Comparison of ENCODE assay signal across 15 mouse cellular contexts in genomic region chr4:82598436-82598835, GRCm38 (mm10).
DNase-seq lines count a peak whose midpoint lies in the region; ATAC-seq and TF ChIP-seq lines count a peak whose summit lies in the region.
"Had no signal": no experiment of that assay in that cellular context is flagged by ENCODE, and none has a peak within 500 bp of the region (broad histone marks: within the 10 kb centered on the region; RNA-seq: fewer than 3 reads in every experiment).

No protein-coding gene starts in this region.

- WGBS in embryonic facial prominence, embryonic 11.5 days, result 37% methylated on average over 4 of the region's 4 CpGs
- WGBS in embryonic facial prominence, embryonic 10.5 days, result 62% methylated on average over 4 of the region's 4 CpGs
- WGBS in kidney, embryonic 15.5 days, result 38% methylated on average over 4 of the region's 4 CpGs
- WGBS in stomach, embryonic 14.5 days, result 28% methylated on average over 4 of the region's 4 CpGs
- 33% methylated on average over 4 of the region's 4 CpGs for WGBS in stomach, postnatal 0 days

- H3K4me1 ChIP-seq in embryonic facial prominence, embryonic 11.5 days (ENCODE audit: control insufficient read depth, insufficient read depth, low read length), result no peaks in the 10 kb centered on the region
- H3K4me1 ChIP-seq in embryonic facial prominence, embryonic 10.5 days, result peaks cover 14% of the 10 kb centered on the region; the same call in 1 of the 2 replicates
- peaks cover 15% of the 10 kb centered on the region; the same call in 1 of the 2 replicates for H3K4me1 ChIP-seq in kidney, embryonic 15.5 days
- H3K4me1 ChIP-seq in stomach, embryonic 14.5 days (ENCODE audit: control insufficient read depth, insufficient read depth, low read length), result peaks cover 7% of the 10 kb centered on the region; the same call in 1 of the 2 replicates
- H3K4me1 ChIP-seq in stomach, postnatal 0 days (replicated peaks; ENCODE audit: control insufficient read depth, insufficient read depth), result no peaks in the 10 kb centered on the region
- H3K4me1 ChIP-seq: forebrain, embryonic 15.5 days; megakaryocyte, embryonic 14.5 days had no signal

- no peaks in the 10 kb centered on the region for H3K36me3 ChIP-seq in embryonic facial prominence, embryonic 11.5 days (replicated peaks; ENCODE audit: control insufficient read depth, insufficient read depth, low read depth, low read length)
- no peaks in the 10 kb centered on the region for H3K36me3 ChIP-seq in embryonic facial prominence, embryonic 10.5 days (replicated peaks)
- no peaks in the 10 kb centered on the region for H3K36me3 ChIP-seq in kidney, embryonic 15.5 days
- no peaks in the 10 kb centered on the region for H3K36me3 ChIP-seq in stomach, embryonic 14.5 days (ENCODE audit: control insufficient read depth, insufficient read depth, low read length)
- no peaks in the 10 kb centered on the region for H3K36me3 ChIP-seq in stomach, postnatal 0 days (ENCODE audit: control insufficient read depth, insufficient read depth, low read length)
- H3K36me3 ChIP-seq: forebrain, embryonic 15.5 days had no signal

- H3K27me3 ChIP-seq in embryonic facial prominence, embryonic 11.5 days (ENCODE audit: control insufficient read depth, insufficient read depth, low read length), result no peaks in the 10 kb centered on the region
- H3K27me3 ChIP-seq in embryonic facial prominence, embryonic 10.5 days (replicated peaks; ENCODE audit: low read depth, poor library complexity, severe bottlenecking), result no peaks in the 10 kb centered on the region
- no peaks in the 10 kb centered on the region for H3K27me3 ChIP-seq in kidney, embryonic 15.5 days
- H3K27me3 ChIP-seq in stomach, embryonic 14.5 days (ENCODE audit: control insufficient read depth, insufficient read depth, low read length), result no peaks in the 10 kb centered on the region
- no peaks in the 10 kb centered on the region for H3K27me3 ChIP-seq in stomach, postnatal 0 days (ENCODE audit: control insufficient read depth, insufficient read depth, low read length)
- H3K27me3 ChIP-seq: forebrain, embryonic 15.5 days; megakaryocyte, embryonic 14.5 days had no signal

- H3K9ac ChIP-seq in embryonic facial prominence, embryonic 11.5 days (replicated peaks; ENCODE audit: low read length), result no peak overlapping the region
- H3K9ac ChIP-seq in kidney, embryonic 15.5 days, result no peak overlapping the region
- H3K9ac ChIP-seq in stomach, embryonic 14.5 days (replicated peaks; ENCODE audit: low read depth, low read length), result no peak overlapping the region
- H3K9ac ChIP-seq in stomach, postnatal 0 days (ENCODE audit: low read length), result no peak overlapping the region
- H3K9ac ChIP-seq: forebrain, embryonic 15.5 days had no signal

- no peak for TF ChIP-seq CTCF in stomach, postnatal 0 days (IDR thresholded peaks at IDR 0.05; ENCODE audit: low read depth)

- H3K9me3 ChIP-seq in embryonic facial prominence, embryonic 11.5 days (replicated peaks; ENCODE audit: control insufficient read depth, low read length), result no peaks in the 10 kb centered on the region
- H3K9me3 ChIP-seq in embryonic facial prominence, embryonic 10.5 days, result peaks cover 8% of the 10 kb centered on the region; the same call in 1 of the 2 replicates
- no peaks in the 10 kb centered on the region for H3K9me3 ChIP-seq in kidney, embryonic 15.5 days (replicated peaks)
- peaks cover 4% of the 10 kb centered on the region; the same call in 1 of the 2 replicates for H3K9me3 ChIP-seq in stomach, embryonic 14.5 days (ENCODE audit: control insufficient read depth, low read depth, low read length)
- H3K9me3 ChIP-seq in stomach, postnatal 0 days (ENCODE audit: control insufficient read depth, low read length), result no peaks in the 10 kb centered on the region

- DNase-seq in embryonic facial prominence, embryonic 11.5 days (ENCODE audit: low spot score), result peak; percentile 58
- DNase-seq in embryonic facial prominence, embryonic 10.5 days (ENCODE audit: low spot score), result no peak
- no peak for DNase-seq in kidney, postnatal 14 days
- DNase-seq in stomach, postnatal 0 days (ENCODE audit: low spot score), result no peak
- no peak for DNase-seq in urinary bladder, adult 2 months (ENCODE audit: low spot score)
- DNase-seq in thymus, postnatal 0 days (ENCODE audit: low spot score), result no peak
- DNase-seq: cerebellum, postnatal 25 days; kidney, adult 18-20 months; retina, postnatal 1 day; thymus, postnatal 4 days had no signal

- no peak for TF ChIP-seq EP300 in stomach, postnatal 0 days (optimal IDR thresholded peaks at IDR 0.05)

- H3K27ac ChIP-seq in embryonic facial prominence, embryonic 11.5 days (replicated peaks; ENCODE audit: low read depth, low read length), result no peak overlapping the region
- H3K27ac ChIP-seq in embryonic facial prominence, embryonic 10.5 days (replicated peaks), result no peak overlapping the region
- no peak overlapping the region for H3K27ac ChIP-seq in kidney, embryonic 15.5 days
- H3K27ac ChIP-seq in stomach, embryonic 14.5 days (ENCODE audit: low read length), result no peak overlapping the region
- H3K27ac ChIP-seq in stomach, postnatal 0 days (replicated peaks), result no peak overlapping the region
- H3K27ac ChIP-seq: forebrain, embryonic 15.5 days; hindbrain, postnatal 0 days had no signal

- H3K4me3 ChIP-seq in embryonic facial prominence, embryonic 11.5 days (ENCODE audit: low read depth, low read length), result no peak overlapping the region
- H3K4me3 ChIP-seq in embryonic facial prominence, embryonic 10.5 days, result no peak overlapping the region
- H3K4me3 ChIP-seq in kidney, embryonic 15.5 days (replicated peaks), result no peak overlapping the region
- no peak overlapping the region for H3K4me3 ChIP-seq in stomach, embryonic 14.5 days (ENCODE audit: low read depth, low read length)
- no peak overlapping the region for H3K4me3 ChIP-seq in stomach, postnatal 0 days (ENCODE audit: low read depth, low read length)
- H3K4me3 ChIP-seq: forebrain, embryonic 15.5 days; megakaryocyte, embryonic 14.5 days had no signal

- H3K4me2 ChIP-seq in embryonic facial prominence, embryonic 11.5 days (ENCODE audit: low read depth, low read length), result no peak overlapping the region
- H3K4me2 ChIP-seq in kidney, embryonic 15.5 days, result peak overlapping the region; percentile 2; the same call in 1 of the 2 replicates
- no peak overlapping the region for H3K4me2 ChIP-seq in stomach, embryonic 14.5 days (replicated peaks; ENCODE audit: low read depth, low read length)
- no peak overlapping the region for H3K4me2 ChIP-seq in stomach, postnatal 0 days (replicated peaks; ENCODE audit: low read depth)
- H3K4me2 ChIP-seq: forebrain, embryonic 15.5 days had no signal

- no peak for ATAC-seq in embryonic facial prominence, embryonic 11.5 days (replicated peaks; ENCODE audit: insufficient number of reproducible peaks, low FRiP score, low TSS enrichment, low read depth)
- ATAC-seq in kidney, embryonic 15.5 days (replicated peaks; ENCODE audit: low FRiP score), result peak; percentile 43; the same call in 1 of the 2 replicates
- ATAC-seq in stomach, embryonic 14.5 days (ENCODE audit: insufficient number of reproducible peaks, insufficient read depth, low FRiP score, low read depth), result peak; percentile 67; the same call in 1 of the 2 replicates
- no peak; the same call in 1 of the 2 replicates for ATAC-seq in stomach, postnatal 0 days (ENCODE audit: low FRiP score, low TSS enrichment)
- ATAC-seq: forebrain, embryonic 15.5 days; hindbrain, postnatal 0 days had no signal

Comparison
In these comparisons a context has a peak if more than half of its experiments do, and no peak if none do; other contexts are left out.
1. ATAC-seq: peak in kidney, embryonic 15.5 days (single experiment) and stomach, embryonic 14.5 days (single experiment); none in embryonic facial prominence, embryonic 11.5 days (single experiment) and stomach, postnatal 0 days (single experiment).